Mouse (Mus musculus) lung, adult 2 months (tissue): ENCODE results near the gene Srpr.

Experiments
- CTCF ChIP-seq: fragments of 200-500 bp; IDR thresholded peaks from 2 replicates; pipeline ENCODE4 v1.5.1; 2011; ENCODE audit warnings: mild to moderate bottlenecking, low read length, control low read depth; ENCODE audit not compliant: insufficient read depth
- POLR2A ChIP-seq: fragments of 200-500 bp; IDR thresholded peaks from 2 replicates; pipeline ENCODE4 v1.6.1; 2011; ENCODE audit warnings: low read depth, mild to moderate bottlenecking, control low read depth, low read length, borderline replicate concordance; ENCODE audit errors: extremely low read depth

- no peak for TF ChIP-seq CTCF
- no peak for TF ChIP-seq POLR2A
Measured at GRCm38 (mm10) chr9:35277855-35278365, 77.9 kb downstream of the Srpr start.
